Mouse (Mus musculus) B cell, adult 2 months (primary cell): ENCODE data around the gene Csgalnact2.
A peak's percentile ranks its signal among the peaks of the same experiment; 100 is the strongest.

Experiments
- DNase-seq, 2 experiments: peaks; one replicate each; pipeline ENCODE4 v3.0.0; 2022

The Csgalnact2 gene

DNA sequence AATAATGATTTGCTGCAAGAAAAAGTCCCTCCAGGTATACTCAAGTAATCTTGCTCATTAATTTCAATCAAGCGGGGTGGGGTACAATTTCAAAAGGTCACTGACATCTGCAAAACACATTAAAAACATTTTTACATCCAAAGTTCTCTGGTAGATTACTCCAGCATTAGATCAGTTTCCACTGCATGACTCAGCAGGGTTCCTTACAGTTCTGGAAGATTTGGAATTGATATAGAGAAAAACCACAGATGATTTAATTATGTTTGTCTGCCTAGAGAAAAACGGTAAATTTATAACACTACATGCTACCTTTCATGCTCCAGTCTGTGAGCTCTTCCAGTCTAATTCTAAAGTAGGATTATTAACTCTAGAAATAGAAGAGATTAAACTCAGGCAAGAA lies 8.9 kb downstream of the Csgalnact2 start:
- no peak for DNase-seq

DNA sequence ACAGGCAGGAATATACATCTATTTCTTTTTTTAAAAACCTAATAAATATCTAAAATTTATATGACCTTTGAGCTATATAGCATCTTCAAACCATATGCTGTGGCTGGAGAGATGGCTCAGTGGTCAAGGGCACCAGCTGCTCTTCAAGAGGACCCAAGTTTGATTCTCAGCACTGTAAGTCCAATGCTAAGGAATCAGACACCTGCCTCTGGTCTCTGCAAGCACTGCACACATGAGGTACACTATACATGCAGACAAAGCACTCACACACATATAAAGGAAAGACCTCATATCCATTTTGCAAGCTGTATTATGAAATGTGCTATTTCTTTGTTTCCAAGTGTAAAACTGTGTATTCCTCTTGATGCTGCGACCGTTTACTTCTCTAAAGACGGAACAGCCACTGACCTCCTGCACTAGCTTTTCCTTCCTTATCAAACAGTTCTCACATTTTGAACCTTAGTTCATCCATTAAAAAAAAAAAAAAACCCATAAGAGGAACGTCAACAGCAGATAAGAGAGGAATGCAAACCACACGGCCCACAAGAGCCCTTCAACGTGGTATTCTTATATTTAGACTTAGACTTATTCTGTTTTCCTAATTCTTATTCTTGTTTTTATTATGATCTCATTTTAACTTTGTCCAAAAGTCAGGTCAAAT lies 11.0 kb downstream of the Csgalnact2 start:
- DNase-seq = no peak

DNA sequence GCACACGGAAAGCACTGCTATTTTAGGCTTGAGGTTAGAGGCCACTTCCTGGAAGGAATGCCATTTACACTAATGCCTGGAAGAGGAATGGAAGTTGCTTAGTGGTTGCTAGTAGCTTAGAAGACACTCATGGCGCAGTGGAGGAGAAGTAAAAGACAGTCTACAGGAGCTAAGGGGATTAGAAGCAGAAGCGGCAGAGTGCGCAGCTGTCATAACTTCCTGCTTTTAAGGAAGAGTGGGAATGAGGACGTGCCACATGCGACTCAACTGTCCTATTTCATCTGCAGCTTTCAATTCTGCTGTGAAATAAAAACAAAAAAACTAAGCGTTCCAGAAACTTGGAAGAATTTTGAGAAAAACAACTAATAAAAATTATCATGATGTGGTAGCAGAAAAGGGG lies 11.7 kb downstream of the Csgalnact2 start:
- DNase-seq = no peak

DNA sequence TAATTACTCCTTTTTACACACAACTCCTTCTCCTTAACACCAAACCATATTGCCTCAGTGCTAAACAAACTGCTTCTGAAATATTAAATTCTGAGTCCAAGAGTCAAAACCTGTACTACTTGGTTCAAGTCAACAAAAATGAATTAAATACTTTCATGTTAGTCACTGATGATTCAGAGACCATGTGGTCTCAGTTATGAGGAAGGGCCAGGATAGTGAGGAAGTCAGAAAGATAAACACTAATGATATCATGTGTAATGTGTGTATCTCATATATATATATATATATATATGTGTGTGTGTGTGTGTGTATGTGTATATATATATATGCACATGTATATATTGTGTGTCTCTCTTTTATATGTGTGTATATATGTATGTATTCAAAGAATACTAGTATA lies 12.4 kb downstream of the Csgalnact2 start:
- no peak for DNase-seq

DNA sequence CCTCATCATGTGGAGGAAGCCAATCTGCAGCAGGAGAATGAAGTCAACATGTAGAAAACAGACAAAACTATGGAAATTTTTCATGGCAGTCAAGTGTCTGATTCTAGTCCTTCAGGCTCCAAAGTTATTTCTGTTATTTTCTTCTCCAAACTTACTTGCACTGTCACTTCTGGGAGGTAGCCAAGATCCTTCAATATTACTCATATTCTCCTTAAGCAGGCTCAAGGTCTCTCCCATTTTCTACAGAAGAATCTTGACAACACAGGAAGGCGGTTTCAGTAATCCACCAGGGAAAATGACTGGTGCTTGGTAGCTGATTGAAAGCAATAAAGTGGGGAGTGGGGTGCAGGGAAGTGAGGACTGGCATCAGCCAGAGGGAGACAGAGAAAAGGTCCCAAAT lies 16.2 kb downstream of the Csgalnact2 start:
- DNase-seq = no peak

DNA sequence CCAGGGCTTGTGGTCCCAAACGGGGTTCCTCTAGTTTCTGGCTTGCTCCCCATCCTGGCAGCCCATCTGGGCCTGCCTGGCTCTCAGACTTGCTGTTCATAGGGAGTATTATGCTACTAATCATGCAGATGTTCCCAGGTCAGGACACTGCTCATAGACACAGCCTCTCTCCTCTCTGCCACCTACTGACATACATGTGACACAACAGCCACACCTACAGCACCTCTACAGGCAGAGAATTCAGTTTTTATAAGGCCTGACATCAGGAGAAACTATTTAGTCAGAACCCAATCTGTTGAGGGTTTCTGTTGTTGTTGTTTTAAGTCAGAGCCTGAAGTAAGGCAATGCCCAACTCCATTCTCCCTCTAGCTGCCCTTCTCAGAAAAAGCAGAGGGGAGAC lies 27.1 kb downstream of the Csgalnact2 start:
- DNase-seq = no peak

DNA sequence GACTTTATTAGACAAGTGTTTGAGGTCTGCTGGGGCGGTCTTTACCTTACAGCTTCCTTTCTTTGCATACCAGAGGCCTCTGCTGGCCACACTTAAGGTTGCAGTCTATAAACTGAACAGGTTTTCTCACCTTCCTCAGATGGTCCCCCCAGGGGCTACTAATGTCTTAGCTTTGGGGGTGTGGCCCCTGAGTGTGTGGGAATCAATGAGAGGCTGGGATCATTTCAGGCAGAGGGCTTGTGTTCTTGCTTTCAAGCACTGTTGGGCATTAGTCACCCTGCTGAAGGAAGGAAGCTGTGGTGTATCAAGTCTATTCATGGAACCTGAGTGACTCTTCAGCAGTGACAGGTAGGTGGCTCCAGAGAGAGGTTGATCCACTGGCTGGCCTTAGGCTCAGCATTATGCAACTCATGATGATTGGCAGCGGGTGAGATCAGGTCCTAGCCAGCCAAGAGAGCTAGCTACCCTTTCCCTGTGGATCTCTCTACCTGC lies 39.6 kb downstream of the Csgalnact2 start:
- DNase-seq = peak; percentile 8 to 14

DNA sequence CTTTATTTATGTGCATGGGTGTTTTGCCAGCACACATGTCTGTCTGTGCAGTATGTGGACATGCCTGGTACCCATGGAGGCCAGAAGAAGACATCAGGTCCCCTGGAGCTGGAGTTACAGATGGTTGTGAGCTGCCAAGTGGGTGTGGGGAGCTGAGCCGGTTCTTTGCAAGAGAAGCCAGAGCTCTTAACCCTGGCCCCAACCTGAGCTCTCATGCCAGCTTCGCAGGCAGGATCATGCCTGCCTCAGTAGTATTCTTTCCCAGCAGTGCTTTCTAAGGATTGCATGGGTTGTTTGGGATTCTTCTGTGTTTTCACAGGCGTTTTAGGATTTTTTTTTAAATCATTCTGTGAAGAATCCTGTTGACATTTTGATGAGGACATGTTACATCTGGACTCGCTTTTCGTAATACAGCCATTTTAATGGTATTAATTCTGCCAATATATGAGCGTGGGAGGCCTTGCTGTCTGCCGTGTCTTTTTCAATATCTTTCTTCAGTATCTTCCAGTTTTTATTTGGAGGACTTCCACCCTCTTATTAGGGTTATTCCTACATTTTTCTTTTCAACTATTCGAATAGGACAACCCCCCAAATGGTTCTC lies 41.1 kb downstream of the Csgalnact2 start:
- DNase-seq = no peak

DNA sequence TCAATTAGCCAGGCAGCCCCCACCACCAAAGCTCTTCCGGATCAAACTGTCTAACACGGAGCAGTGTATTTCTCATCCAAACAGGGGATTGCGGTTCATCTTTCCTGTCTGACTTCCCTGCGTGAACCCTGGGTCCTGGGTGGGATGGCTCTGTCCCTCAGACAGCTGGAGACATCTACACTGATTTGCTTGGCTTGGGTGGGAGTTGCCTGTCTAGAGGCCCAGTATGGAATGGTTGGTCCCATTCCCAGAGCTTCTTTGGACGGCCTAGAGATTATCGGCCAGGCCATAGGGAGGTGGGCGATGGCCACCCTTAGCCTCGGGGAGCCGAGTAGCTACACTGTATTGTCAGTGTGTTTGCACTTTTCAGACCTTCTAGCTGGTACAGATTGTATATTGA lies 48.1 kb downstream of the Csgalnact2 start:
- no peak for DNase-seq

DNA sequence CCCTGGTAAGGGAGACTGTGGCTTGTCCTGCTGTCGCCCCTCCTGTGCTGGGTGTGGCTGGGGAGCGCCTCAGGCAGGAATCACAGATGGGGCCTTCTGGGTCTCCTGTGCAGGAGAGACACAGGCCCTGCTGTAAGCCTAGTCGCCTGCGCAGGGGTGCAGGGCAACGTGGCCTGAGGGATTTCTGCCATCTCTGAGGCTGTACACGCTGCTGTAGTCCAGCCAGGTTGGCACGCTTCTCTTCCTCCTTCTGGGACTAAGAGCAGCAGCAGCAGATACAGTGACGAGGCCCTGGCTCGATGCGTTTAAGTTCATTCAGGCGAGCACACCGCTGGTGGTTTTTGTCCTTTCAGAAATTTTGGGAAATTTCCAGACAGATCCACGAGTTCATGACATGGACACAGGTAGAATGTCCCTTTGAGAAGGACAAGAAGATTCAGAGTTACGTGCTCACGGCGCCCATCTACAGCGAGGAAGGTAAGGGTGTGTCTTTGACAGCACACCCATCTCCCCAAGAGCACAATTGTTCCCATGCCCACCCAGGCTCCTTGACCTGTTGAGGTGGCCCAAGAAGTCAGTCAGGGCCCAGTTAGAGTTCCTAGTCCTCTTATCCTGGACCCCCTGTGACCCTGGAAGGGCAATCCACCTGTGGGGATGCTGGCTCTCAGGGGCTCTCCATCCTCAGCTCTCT lies 50.0 kb downstream of the Csgalnact2 start:
- DNase-seq = no peak

DNA sequence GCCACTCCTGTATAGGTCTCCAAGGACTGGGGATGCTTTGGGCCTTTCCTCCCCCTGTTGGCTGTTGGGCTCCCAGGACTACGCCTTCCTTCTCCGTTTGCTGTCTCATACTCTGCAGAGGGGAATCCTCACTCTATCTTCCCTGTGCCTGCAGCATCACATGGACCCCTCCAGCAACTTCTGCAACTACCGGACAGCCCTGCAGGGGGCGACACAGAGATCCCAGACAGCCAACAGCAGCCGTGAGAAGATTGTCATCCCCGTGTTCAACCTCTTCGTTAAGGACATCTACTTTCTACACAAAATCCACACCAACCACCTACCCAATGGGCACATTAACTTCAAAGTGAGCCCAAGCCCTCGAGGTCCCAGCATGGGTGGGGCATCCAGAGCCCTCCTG lies 51.0 kb downstream of the Csgalnact2 start:
- peak; percentile 15 to 17 for DNase-seq

DNA sequence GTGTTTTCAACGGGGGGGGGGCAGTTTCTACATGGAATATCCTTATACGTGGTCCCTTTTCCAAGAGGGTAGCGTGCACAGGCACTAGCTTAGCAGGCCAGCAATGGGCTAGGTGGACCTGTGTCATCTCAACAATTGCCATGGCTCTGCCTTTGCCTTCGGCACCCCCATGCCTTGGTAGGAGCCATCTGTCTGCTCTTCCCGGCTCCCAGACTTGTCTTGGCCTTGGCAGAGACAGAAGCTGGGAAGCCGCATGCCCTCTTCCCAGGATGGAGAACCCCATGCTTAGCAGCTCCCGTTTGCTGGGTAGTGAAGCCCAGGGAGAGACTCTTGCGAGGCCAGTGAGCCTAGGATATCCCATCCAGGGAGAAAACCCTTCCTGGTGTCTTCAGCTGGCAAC lies 54.3 kb downstream of the Csgalnact2 start:
- no peak for DNase-seq

DNA sequence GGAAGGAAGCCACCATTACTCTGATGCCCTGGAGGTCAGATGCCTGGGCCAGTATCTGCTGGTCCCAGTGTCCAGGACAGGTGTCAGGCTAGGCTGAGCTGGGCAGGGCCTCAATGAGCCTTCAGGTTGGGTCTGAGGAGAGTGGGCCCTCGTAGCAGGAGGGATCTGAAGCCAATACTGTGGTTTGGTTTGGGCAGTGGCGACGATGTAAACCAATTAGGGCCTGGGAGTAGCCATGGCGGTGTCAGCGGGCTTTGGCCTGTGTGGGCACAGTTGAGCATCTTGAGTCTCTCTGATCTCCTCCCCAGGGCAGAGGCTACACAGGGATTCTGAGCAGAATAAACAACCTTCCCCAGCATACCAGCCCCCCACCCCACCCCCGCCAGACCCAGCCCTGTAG lies 55.3 kb downstream of the Csgalnact2 start:
- DNase-seq = no peak

DNA sequence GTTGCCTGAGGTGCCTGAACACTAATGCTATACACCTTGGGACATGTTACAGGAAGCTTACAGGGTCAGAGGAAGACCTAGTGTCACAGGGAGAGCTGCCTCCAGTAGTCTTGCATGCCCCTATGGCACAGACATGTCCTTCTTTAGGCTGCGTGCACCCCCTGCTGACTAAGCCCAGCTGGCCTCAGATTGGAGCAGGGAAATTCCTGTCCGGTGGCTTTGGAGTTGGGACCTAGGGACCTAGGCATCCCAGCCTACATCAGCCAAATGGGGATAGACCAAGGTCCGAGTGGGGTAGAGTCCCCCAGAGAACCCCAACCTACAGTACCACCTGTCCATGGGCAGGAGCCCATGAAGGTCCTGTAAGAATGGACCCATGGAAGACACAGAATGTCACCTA lies 56.6 kb downstream of the Csgalnact2 start:
- no peak for DNase-seq

DNA sequence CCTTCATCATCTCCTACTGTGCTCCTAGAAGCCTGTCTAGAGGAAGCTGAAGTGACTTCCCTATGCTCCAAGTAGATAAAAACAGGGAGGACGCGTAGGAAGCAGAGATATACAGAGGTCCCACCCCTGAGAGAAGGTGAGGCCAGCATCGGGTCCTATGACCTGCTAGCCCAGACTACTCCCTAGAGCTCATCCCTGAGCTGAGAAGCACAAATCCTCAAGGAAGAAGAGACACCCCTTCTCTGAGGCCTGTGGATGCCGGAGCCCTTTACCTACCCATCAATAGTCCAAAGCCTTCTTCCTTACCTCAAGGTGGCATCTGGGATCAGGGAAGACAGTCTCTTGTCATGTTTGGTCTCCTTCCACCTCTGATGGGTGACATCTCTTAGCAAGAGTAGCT lies 58.2 kb downstream of the Csgalnact2 start:
- no peak for DNase-seq

DNA sequence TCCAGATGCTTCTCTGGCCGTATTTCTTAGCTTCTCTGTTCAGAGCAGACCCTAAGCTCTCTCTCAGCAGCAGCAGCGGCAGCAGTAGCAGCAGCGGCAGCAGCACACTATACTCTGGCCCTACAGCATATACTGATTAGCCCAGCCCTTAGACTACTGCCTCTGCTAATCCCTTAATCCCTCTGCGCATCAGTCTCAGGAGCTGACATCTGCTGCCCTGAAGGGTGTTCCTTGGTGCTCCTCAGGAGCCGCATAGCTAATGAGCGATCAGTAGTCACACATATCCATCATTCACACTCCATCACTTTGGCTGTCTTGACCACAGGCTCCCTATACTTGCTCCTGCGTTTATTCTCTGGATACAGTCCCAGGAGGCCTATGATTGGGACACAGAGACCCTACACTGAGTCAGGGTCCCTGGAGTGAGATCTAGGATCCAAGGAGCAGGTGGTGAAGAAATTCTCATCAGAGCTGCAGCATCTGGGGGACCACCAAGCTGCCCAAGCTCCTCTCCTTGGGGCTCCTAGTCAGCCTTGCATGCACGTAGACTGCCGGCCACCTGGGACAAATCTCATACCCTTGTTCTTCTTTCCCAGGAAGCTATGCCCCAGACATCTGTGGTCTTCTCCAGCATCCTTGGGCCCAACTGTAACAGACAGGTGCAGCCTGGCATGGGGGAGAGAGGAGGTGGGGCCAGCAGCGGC lies 59.0 kb downstream of the Csgalnact2 start:
- DNase-seq = no peak

DNA sequence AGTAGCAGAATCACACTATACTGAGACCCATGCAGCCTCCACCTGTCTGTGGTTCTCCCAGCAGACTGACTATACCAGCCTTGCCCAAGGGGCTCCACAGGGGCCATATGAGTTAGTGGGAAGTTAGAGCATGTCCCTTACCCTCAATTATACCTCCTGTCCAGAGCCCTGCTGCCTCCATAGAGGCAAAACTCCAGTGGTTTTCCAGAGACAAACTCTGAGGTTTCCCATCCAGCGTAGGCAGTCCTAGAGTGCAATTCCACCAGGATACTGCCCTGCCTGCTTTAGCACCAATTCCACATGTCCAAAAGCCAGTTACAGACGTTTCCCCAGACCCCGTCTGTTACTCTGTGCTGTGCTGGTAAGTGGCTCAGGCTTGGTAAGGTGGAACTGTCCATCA lies 59.6 kb downstream of the Csgalnact2 start:
- DNase-seq = no peak

DNA sequence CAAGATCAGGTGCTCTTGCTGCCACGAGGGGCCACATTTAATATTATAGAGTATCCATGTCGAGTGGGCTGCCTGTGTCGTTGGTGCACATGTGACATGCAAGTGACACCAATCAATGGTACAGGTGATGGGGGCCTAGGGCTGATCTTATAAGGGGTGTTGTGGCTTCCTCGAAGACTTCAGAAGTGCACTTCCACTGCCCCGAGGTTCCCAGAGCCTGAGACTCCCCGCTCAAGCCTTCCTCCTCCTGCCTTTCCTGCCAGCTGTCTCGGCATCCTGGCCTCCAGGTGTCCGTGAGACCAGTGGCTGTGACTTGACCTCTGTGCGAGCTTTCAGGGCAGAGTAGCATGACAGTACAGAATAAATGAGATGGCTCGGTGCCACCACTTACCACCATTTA lies 60.2 kb downstream of the Csgalnact2 start:
- DNase-seq = no peak

DNA sequence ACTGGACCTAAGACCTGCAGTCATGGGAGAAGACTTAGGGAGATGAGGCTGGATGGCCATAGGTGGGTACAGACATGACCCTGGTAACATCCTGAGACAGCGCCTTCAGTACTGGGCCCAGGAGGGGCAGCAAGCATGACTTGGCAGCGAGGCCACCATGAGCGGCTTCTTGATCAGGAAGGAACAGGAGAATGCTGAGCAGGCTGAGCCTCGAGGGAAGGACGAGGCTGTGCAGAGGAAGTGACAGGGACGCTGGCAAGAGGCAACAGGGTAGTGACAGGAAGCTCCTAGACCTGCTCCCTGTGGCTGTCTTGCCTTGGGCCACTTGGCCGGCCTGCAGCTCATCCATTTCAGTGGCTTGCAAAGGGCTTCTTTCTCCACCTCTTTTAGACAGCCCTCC lies 61.5 kb downstream of the Csgalnact2 start:
- no peak for DNase-seq

DNA sequence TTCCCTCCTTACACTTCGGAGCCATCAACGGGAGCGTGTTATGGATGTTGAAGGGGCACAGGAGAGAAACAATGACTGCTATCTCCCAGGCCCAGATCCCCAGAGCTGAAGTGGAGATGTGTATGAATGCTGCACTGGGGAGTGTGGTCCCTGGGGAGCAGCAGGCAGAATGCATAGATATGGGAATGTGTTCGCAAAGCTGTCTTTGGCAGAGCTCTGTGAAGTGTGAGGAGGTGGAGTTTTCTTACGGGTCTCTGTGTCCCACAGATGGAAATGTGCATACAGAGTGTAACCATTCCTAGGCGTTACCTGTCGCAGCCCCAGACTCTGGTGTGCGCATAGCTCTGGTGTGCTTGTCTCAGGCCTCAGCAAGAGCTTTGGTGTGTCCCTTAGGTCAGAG lies 62.2 kb downstream of the Csgalnact2 start:
- DNase-seq = no peak

DNA sequence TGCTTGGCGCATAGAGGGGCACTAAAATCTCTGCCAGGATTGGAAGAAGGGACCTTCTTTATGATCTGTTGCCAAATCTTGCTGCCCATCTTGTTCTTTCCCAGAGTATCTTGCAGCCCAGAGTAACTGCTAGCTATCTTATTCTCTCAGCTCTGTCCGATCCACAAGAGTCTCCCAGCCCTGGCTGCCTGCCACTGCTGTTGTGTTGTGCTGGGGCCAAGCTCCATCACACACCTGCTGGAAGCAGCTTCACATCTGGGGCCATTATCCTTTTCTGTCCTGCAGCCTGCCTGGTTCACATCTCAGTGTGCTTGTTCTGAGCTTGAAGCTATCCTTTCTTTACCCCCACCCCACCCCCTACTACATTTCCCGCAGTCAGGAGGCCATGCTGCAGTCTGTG lies 62.7 kb downstream of the Csgalnact2 start:
- DNase-seq = no peak

DNA sequence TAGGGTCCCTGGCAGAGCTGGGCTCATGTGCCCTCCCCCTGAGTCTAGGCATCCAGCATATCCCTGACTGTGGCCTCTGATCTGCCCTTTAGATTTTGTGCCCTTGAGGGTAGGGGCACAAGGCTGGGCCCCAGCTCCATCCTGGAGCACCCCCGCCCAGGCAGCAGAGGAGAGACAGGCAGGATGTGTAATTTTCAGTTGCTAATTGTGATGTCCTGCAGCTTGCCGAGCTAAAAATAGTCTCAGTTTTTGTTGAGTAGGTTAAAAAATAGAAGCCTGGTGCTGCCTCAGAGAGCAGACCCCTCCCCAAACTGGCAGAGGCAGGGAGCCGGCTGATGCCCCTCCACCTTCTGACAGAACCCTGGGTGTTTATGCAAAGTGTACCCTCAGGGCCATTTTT lies 64.8 kb downstream of the Csgalnact2 start:
- DNase-seq = no peak

DNA sequence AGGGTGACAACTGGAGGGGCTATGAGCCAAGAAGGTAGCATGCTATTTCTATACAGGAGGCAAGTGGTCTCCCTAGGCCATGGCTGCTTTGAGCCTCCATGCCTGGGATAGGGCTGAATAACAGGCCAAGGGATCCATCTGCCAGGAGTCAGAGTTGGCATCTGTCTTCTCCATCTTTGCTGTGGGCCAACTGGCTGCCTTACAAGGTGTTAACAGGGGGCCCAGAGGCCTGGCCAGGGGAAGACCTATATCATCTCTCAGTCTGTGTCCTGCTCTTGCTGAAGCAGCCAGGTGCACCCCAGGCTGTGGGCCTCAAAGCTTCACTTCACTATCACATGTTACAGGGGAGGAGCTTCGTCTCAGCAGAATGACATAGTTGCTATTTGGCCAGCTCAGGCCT lies 66.8 kb downstream of the Csgalnact2 start:
- no peak for DNase-seq

DNA sequence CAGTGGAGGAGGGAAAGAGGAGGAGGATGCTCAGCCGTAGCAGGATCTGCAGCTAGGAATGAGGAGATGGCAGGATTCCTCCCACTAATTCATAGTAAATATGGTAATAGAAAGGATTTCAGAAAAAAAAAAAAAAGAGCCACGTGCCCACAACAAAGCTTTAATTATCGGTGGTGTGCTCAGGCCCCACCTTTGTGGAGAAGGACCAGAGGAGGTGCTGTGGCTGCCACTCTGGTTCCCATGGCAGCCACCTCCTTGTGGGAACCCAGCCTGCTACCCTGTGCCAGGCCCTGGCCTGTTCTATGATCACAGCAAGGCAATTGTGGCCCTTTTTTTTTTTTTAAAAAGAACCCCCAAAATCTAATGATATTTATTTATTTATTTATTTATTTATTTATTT lies 67.5 kb downstream of the Csgalnact2 start:
- DNase-seq = no peak
